Mouse (Mus musculus): ENCODE measurements around the gene Tomm6. TPM values are rescaled to one million over a fixed set of nuclear protein-coding genes. Genes with fewer than 3 reads are reported as not detected.

Tomm6 gene
- total RNA-seq, 1 experiment: 54.7 TPM

- peaks cover 3 to 7% of the 10 kb centered on the region in 2 experiments; a peak in 1 of 4 replicates for H3K4me1 ChIP-seq (ENCODE audit: control insufficient read depth in 2 of 2, insufficient read depth in 2 of 2, low read length in 2 of 2, poor library complexity in 1 of 2)
- H3K4me3 ChIP-seq (ENCODE audit: insufficient read depth in 1 of 2, low read depth in 1 of 2, low read length in 2 of 2, poor library complexity in 1 of 2, severe bottlenecking in 1 of 2): no peak overlapping the region
- no peaks in the 10 kb centered on the region for H3K9me3 ChIP-seq (ENCODE audit: control insufficient read depth, insufficient read depth, low read depth, low read length)
- DNase-seq (ENCODE audit: low read depth, low spot score): no peak
- peaks cover 2% of the 10 kb centered on the region; the same call in 1 of the 2 replicates for H3K36me3 ChIP-seq (ENCODE audit: control insufficient read depth, insufficient read depth, low read length, poor library complexity, severe bottlenecking)
- no peak overlapping the region for H3K27ac ChIP-seq (ENCODE audit: insufficient read depth, low read depth, low read length, poor library complexity, severe bottlenecking)
- no peak overlapping the region for H3K9ac ChIP-seq (ENCODE audit: insufficient read depth, low read depth, low read length, poor library complexity, severe bottlenecking)
- in situ Hi-C loops (cut with MboI; ENCODE audit: low sequenced_read_pairs in 2 of 2, unreplicated experiment in 2 of 2): no loop called here
- TF ChIP-seq HCFC1 (IDR thresholded peaks at IDR 0.05; ENCODE audit: borderline replicate concordance, insufficient read depth, low read length) (no peak), CHD2 (IDR thresholded peaks at IDR 0.05; ENCODE audit: low read depth, low read length) (no peak), ZC3H11A (IDR thresholded peaks at IDR 0.05; ENCODE audit: borderline replicate concordance, low read depth, low read length) (no peak), ZNF384 (IDR thresholded peaks at IDR 0.05; ENCODE audit: low read depth, low read length) (no peak), MAFK (IDR thresholded peaks at IDR 0.05; ENCODE audit: insufficient read depth, low read depth, low read length) (no peak)
These were observed 3.5 kb upstream of the Tomm6 start for GRCm38 (mm10) chr17:47691650-47692049.

- peaks cover 10% of the 10 kb centered on the region for H3K36me3 ChIP-seq (ENCODE audit: control insufficient read depth, insufficient read depth, low read length, poor library complexity, severe bottlenecking)
- H3K9ac ChIP-seq (ENCODE audit: insufficient read depth, low read depth, low read length, poor library complexity, severe bottlenecking): no peak overlapping the region
- no peak overlapping the region for H3K27ac ChIP-seq (ENCODE audit: insufficient read depth, low read depth, low read length, poor library complexity, severe bottlenecking)
- no peak overlapping the region for H3K4me3 ChIP-seq (ENCODE audit: insufficient read depth in 1 of 2, low read depth in 1 of 2, low read length in 2 of 2, poor library complexity in 1 of 2, severe bottlenecking in 1 of 2)
- no peaks in the 10 kb centered on the region for H3K9me3 ChIP-seq (ENCODE audit: control insufficient read depth, insufficient read depth, low read depth, low read length)
- H3K4me1 ChIP-seq (ENCODE audit: control insufficient read depth in 2 of 2, insufficient read depth in 2 of 2, low read length in 2 of 2, poor library complexity in 1 of 2): peaks cover 3 to 9% of the 10 kb centered on the region in 2 experiments; a peak in 1 of 4 replicates
- no peak for TF ChIP-seq ZC3H11A (IDR thresholded peaks at IDR 0.05; ENCODE audit: borderline replicate concordance, low read depth, low read length)
- TF ChIP-seq ZNF384 (IDR thresholded peaks at IDR 0.05; ENCODE audit: low read depth, low read length): no peak
- no peak for TF ChIP-seq MAFK (IDR thresholded peaks at IDR 0.05; ENCODE audit: insufficient read depth, low read depth, low read length)
- TF ChIP-seq HCFC1 (IDR thresholded peaks at IDR 0.05; ENCODE audit: borderline replicate concordance, insufficient read depth, low read length): no peak
- TF ChIP-seq CHD2 (IDR thresholded peaks at IDR 0.05; ENCODE audit: low read depth, low read length): no peak
- in situ Hi-C loops (cut with MboI; ENCODE audit: low sequenced_read_pairs in 2 of 2, unreplicated experiment in 2 of 2): no loop called here
- no peak for DNase-seq (ENCODE audit: low read depth, low spot score)
These were observed 1.7 kb upstream of the Tomm6 start for GRCm38 (mm10) chr17:47689894-47690293.

GRCm38 (mm10) chr17:47688608-47689575 is 706 bp upstream of the Tomm6 start, which contains the start of gene Frs3:
Frs3 (plus strand) TSS chr17:47689030.
- TF ChIP-seq ZNF384 (IDR thresholded peaks at IDR 0.05; ENCODE audit: low read depth, low read length): no peak
- no peak for TF ChIP-seq HCFC1 (IDR thresholded peaks at IDR 0.05; ENCODE audit: borderline replicate concordance, insufficient read depth, low read length)
- no peak for TF ChIP-seq ZC3H11A (IDR thresholded peaks at IDR 0.05; ENCODE audit: borderline replicate concordance, low read depth, low read length)
- no peak for TF ChIP-seq CHD2 (IDR thresholded peaks at IDR 0.05; ENCODE audit: low read depth, low read length)
- no peak for TF ChIP-seq MAFK (IDR thresholded peaks at IDR 0.05; ENCODE audit: insufficient read depth, low read depth, low read length)
- H3K4me3 ChIP-seq (ENCODE audit: insufficient read depth in 1 of 2, low read depth in 1 of 2, low read length in 2 of 2, poor library complexity in 1 of 2, severe bottlenecking in 1 of 2): peak within 1 kb of the TSS; percentile 85 to 95
- peaks cover 15% of the 10 kb centered on the region for H3K36me3 ChIP-seq (ENCODE audit: control insufficient read depth, insufficient read depth, low read length, poor library complexity, severe bottlenecking)
- peak within 1 kb of the TSS; percentile 72 for H3K27ac ChIP-seq (ENCODE audit: insufficient read depth, low read depth, low read length, poor library complexity, severe bottlenecking)
- H3K9me3 ChIP-seq (ENCODE audit: control insufficient read depth, insufficient read depth, low read depth, low read length): no peaks in the 10 kb centered on the region
- no peak for DNase-seq (ENCODE audit: low read depth, low spot score)
- in situ Hi-C loops (cut with MboI; ENCODE audit: low sequenced_read_pairs in 2 of 2, unreplicated experiment in 2 of 2): no loop called here
- H3K4me1 ChIP-seq (ENCODE audit: control insufficient read depth in 2 of 2, insufficient read depth in 2 of 2, low read length in 2 of 2, poor library complexity in 1 of 2): peaks cover 3 to 9% of the 10 kb centered on the region in 2 experiments; a peak in 1 of 4 replicates
- H3K9ac ChIP-seq (ENCODE audit: insufficient read depth, low read depth, low read length, poor library complexity, severe bottlenecking): peak within 1 kb of the TSS; percentile 96

DNA sequence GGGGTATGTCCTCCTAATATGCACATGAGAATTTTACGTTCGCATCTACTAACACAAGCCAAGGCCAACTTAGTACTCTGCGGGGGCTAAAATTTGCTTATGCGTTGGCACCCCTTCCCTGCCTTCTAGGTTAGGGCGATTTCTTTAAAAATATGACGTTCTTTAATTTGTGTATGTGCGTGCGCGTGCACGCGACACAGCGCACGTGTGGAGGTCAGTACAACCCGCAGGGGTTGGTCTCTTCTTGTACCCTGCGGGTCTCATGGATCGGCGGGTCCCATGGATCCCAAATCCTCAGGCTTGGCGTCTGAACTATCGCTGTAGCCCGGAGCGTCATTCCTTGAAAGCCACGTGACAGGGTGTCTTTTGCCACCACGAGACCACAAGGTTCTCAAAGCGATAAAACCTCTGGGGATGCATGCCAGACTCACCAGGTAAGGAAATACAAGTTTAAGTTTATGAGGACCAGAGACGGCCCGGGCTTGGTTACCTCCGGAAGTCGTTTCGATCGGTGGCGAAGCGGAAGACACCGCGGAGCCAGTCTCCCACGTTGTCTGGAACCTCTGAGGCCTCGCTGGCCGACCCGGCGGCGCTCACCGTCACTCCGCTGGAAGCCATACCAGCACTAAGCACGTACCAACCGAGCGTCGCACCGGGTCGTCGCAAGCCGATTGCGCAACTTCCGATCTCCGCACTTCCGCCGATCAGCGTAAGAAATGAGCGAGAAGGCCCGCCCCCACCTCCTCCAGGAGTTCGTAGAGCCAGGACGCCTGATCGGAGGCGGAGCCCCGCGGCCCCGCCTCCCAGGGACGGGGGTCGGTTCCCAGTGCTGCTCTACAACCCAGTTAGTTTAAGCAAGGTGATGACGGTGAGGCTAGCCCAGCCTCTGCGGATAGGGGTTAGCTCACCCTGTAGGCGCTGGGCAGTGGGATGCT is 510 bp downstream of the Tomm6 start:
- DNase-seq (ENCODE audit: low read depth, low spot score): peak; percentile 97
- peak overlapping the region; percentile 72 for H3K27ac ChIP-seq (ENCODE audit: insufficient read depth, low read depth, low read length, poor library complexity, severe bottlenecking)
- no peaks in the 10 kb centered on the region for H3K9me3 ChIP-seq (ENCODE audit: control insufficient read depth, insufficient read depth, low read depth, low read length)
- H3K4me3 ChIP-seq (ENCODE audit: insufficient read depth in 1 of 2, low read depth in 1 of 2, low read length in 2 of 2, poor library complexity in 1 of 2, severe bottlenecking in 1 of 2): peak overlapping the region; percentile 85 to 95
- peaks cover 3 to 10% of the 10 kb centered on the region in 2 experiments; a peak in 1 of 4 replicates for H3K4me1 ChIP-seq (ENCODE audit: control insufficient read depth in 2 of 2, insufficient read depth in 2 of 2, low read length in 2 of 2, poor library complexity in 1 of 2)
- no peak for TF ChIP-seq ZNF384 (IDR thresholded peaks at IDR 0.05; ENCODE audit: low read depth, low read length)
- TF ChIP-seq HCFC1 (IDR thresholded peaks at IDR 0.05; ENCODE audit: borderline replicate concordance, insufficient read depth, low read length): peak; percentile 83
- H3K9ac ChIP-seq (ENCODE audit: insufficient read depth, low read depth, low read length, poor library complexity, severe bottlenecking): peak overlapping the region; percentile 96
- in situ Hi-C loops (cut with MboI; ENCODE audit: low sequenced_read_pairs in 2 of 2, unreplicated experiment in 2 of 2): no loop called here
- H3K36me3 ChIP-seq (ENCODE audit: control insufficient read depth, insufficient read depth, low read length, poor library complexity, severe bottlenecking): peaks cover 17% of the 10 kb centered on the region
